Mouse (Mus musculus): ENCODE measurements around the gene Tubd1. TPM values are rescaled to one million over a fixed set of nuclear protein-coding genes. Genes with fewer than 3 reads are reported as not detected.

Tubd1 gene
- total RNA-seq, 2 experiments from 2014 or later, result 6.9 to 8.5 TPM

DNA sequence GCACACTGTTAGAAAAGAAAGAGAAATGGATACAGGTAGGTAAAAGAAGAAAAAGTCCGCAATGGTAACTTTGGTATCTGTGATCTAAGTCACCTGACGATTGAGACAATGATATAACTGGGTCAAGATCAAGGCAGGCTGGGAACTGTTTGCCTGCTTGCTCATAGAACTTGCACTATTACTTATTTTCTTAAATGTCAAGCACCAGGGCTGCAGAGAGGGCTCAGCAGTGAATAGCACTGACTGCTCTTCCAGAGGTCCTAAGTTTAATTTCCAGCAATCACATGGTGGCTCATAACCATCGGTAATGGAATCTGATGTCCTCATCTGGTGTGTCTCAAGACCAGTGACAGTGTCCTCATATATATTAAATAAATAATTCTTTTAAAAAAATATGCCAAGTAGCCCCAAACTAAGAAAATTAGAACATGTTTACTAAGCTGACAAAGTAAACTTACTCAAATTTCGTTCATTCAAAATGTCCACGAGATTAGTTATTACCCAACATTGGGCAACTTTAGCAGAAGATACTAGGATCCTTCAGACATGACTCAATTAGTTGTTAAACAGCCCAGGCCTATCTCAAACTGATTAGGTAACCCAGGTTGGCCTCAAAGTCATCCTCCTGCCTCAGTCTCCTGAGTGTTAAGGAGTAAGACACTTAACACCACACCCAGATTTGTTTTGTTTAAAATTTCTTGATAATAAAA lies 10.4 kb upstream of the Tubd1 start:
- intact Hi-C loops (cut with DNase I), result no loop called here
- TF ChIP-seq CTCF (IDR thresholded peaks at IDR 0.05), result no peak
- H3K4me3 ChIP-seq, result no peak overlapping the region
- H3K27ac ChIP-seq, result 0 out of 2 replicates have a peak overlapping the region, but pooled peaks have one; percentile 29
- no peak for DNase-seq

DNA sequence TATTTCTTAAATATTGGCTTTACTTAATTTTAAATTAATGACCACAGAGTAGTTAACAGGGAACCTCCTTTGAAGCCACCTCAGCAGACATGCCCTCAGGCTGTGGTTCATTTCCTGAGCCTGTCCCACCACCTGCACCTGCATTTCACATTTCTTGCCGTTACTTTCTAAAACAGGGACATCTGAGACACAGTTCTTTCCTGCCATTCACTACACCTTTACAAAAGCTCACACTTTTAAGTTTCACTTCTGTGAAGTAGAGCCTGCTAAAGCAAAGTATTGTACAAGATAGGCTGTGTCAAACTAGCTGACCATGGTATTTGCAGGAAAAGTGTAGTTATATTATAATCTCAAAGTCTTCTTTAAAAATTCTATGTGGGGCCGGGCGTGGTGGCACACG lies 6.0 kb upstream of the Tubd1 start:
- no peak for DNase-seq
- Histone ChIP-seq H3K27ac (no peak overlapping the region), H3K4me3 (no peak overlapping the region)
- intact Hi-C loops (cut with DNase I), result no loop called here
- TF ChIP-seq CTCF (IDR thresholded peaks at IDR 0.05), result no peak

DNA sequence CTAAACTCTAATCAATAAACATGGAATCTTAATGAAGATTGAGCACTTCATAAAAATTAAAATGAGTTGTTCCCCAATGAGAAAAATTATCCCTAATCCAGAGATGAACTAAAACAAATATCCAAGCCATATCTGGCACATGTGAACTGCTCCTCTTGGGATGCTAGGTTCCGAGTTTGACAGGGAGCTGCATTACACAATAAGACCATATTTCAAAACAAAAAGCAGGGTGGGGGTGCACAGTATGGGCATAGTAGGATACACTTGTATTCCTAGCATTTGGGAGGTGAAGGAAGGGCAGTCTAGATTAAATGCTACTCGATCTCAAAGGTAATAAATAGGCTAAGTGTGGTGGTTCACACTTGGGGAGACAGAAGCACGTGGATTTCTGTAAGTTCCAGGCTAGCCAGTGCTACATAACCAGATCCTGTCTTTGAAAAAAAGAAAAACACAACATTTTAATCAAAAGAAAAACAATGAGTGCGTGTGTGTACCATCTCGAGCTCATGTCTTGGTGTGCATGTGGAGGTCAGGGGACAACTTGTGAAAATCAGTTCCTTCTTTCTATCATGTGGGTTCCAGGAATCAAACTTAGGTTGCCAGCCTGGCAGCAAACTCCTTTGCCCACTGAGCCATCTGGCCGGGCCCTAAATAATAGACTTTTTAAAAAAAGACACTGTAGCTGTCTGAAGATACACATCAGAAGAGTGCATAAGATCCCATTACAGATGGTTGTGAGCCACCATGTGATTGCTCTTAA lies 4.9 kb upstream of the Tubd1 start:
- DNase-seq, result no peak
- no peak for TF ChIP-seq CTCF (IDR thresholded peaks at IDR 0.05)
- Histone ChIP-seq H3K27ac (no peak overlapping the region), H3K4me3 (no peak overlapping the region)
- intact Hi-C loops (cut with DNase I), result no loop called here

DNA sequence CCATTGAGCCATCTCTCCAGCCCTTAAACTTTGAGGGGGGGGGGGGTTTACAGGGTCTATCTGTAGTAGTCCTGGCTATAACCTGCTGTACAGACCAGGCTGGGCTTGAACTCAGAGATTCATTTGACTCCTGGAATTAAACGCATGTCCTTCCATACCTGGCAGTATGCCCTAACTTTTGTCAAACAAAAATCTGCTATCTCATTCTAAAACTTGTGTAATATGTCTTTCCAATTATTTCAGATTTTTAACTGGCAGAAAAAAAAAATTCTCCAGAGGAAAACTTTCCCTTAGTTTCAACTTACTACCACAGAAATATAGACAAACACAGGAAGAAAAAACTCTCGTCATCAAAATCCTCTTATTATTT lies 4.3 kb upstream of the Tubd1 start:
- TF ChIP-seq CTCF (IDR thresholded peaks at IDR 0.05), result no peak

DNA sequence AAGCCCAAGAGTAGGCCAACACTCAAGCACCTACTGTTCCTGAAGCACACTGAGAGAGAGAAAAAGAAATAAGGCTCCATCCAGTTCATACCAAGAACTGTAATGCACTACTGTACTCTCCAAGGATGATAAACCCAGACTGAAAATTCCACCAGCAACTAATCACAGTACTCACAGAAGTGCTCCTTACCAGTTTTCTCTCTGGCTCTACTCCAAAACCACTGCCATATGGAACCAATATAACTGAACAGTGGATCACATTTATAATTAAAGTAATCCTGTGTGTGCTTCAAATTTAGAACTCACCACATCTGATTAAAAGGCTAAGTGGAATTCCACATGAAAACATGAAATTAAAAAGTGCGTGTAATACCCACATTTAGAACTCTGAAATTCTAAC lies 1.9 kb upstream of the Tubd1 start:
- Histone ChIP-seq H3K4me3 (peak overlapping the region; percentile 96), H3K27ac (peak overlapping the region; percentile 94; the same call in 1 of the 2 replicates)
- no peak for TF ChIP-seq CTCF (IDR thresholded peaks at IDR 0.05)
- no peak for DNase-seq
- intact Hi-C loops (cut with DNase I), result no loop called here

More for the DNA sequence above, 4.3 kb upstream of the Tubd1 start:
- Histone ChIP-seq H3K4me3 (no peak overlapping the region), H3K27ac (no peak overlapping the region)
- no peak for DNase-seq
- intact Hi-C loops (cut with DNase I), result no loop called here

GRCm38 (mm10) chr11:86543960-86544638 lies 692 bp upstream of the Tubd1 start:
- intact Hi-C loops (cut with DNase I), result no loop called here
- H3K4me3 ChIP-seq, result peak overlapping the region; percentile 96
- DNase-seq, result peak; percentile 68
- TF ChIP-seq CTCF (IDR thresholded peaks at IDR 0.05), result no peak
- H3K27ac ChIP-seq, result peak overlapping the region; percentile 94

DNA sequence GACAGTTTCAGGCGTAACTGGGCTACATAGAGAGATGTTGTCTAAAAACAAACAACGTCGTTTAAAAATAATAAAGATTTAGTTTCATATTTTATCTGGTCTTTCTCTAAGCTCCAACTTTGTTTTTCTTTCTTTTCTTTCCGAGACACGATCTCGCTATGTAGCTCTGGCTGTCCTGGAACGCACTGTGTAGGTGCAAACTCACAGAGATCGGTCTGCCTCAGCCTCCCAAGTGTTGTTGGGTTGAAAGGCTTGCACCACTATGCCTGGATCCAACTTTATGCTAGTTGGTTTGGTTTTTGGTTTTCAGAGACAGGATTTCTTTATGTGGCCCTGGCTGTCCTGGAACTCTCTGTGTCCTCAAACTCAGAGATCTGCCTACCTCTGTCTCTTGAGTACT lies 765 bp downstream of the Tubd1 start:
- Histone ChIP-seq H3K4me3 (peak overlapping the region; percentile 96), H3K27ac (peak overlapping the region; percentile 94)
- no peak for TF ChIP-seq CTCF (IDR thresholded peaks at IDR 0.05)
- intact Hi-C loops (cut with DNase I), result no loop called here
- DNase-seq, result no peak

DNA sequence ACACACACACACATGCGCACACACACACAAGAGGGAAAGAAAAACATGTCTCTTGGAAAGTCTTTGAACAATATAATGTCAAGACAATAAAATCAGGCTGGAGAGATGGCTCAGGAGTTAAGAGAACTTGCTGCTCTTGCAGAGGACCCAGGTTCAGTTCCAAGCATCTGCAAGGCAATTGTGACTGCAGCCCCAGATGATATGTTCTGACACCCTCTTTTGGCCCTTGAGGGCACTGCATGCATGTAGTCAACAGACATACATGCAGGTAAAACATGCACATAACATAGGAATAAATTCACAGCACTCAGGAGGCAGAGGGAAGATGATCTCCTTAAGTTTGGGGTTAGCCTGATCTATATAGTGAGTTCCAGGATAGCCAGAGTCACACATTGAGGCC lies 2.6 kb downstream of the Tubd1 start:
- intact Hi-C loops (cut with DNase I), result no loop called here
- H3K27ac ChIP-seq, result no peak overlapping the region
- TF ChIP-seq CTCF (IDR thresholded peaks at IDR 0.05), result peak; percentile 25; the same call in 1 of the 2 replicates
- no peak for DNase-seq
- no peak overlapping the region for H3K4me3 ChIP-seq

DNA sequence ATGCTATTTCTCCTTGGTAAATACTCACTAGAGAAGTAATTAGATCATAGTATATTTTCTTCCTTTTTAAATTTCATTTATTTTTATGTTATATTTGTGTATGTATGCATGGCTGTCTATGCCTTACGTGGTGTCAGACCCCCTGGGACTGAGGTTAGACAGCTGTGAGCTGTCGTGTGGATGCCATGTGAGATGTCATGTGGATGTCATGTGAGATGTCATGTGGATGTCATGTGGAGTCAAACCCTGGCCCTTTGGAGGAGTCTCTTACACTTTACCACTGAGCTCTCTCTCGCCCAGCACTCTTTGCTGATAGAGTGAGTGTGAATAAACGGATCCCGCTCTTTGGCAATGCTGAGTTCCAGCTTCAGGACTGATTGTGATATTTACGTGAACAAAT lies 8.7 kb downstream of the Tubd1 start:
- DNase-seq, result no peak
- intact Hi-C loops (cut with DNase I), result no loop called here
- no peak for TF ChIP-seq CTCF (IDR thresholded peaks at IDR 0.05)
- H3K4me3 ChIP-seq, result no peak overlapping the region
- no peak overlapping the region for H3K27ac ChIP-seq

- H3K4me3 ChIP-seq, result no peak overlapping the region
- DNase-seq, result no peak
- no peak overlapping the region for H3K27ac ChIP-seq
- intact Hi-C loops (cut with DNase I), result no loop called here
- no peak for TF ChIP-seq CTCF (IDR thresholded peaks at IDR 0.05)
These were observed 13.5 kb downstream of the Tubd1 start for GRCm38 (mm10) chr11:86558258-86558657.

GRCm38 (mm10) chr11:86568425-86568824 lies 23.6 kb downstream of the Tubd1 start:
- no peak for DNase-seq
- peak; percentile 81 for TF ChIP-seq CTCF (IDR thresholded peaks at IDR 0.05)
- Histone ChIP-seq H3K4me3 (no peak overlapping the region), H3K27ac (peak overlapping the region; percentile 38)
- intact Hi-C loops (cut with DNase I), result loop anchor here (1.0 to 10.0 kb wide), 3 partner anchors 39 to 436 kb away; no protein-coding TSS in a partner anchor

- no peak for TF ChIP-seq CTCF (IDR thresholded peaks at IDR 0.05)
- intact Hi-C loops (cut with DNase I), result no loop called here
- H3K4me3 ChIP-seq, result no peak overlapping the region
- peak overlapping the region; percentile 61 for H3K27ac ChIP-seq
- peak; percentile 37 for DNase-seq
These were observed 25.5 kb downstream of the Tubd1 start for GRCm38 (mm10) chr11:86570261-86570746.
